Mouse (Mus musculus) lung, postnatal 36 days (tissue): ENCODE results near the gene Pgam1.
"Not testable (repeated sequence)": the region's sequence is repeated elsewhere in the genome, so short reads cannot be mapped to it uniquely, and the experiment has no call there.

Experiments
- DNase-seq: peaks from one replicate; pipeline ENCODE4 v3.0.0; 2022; ENCODE audit warnings: mixed read lengths

The Pgam1 gene

GRCm38 (mm10) chr19:41911178-41912073 is at the start of gene Pgam1:
TSS of gene Pgam1 (plus strand) at chr19:41911923.
- peak; percentile 96 for DNase-seq

- DNase-seq = no peak
These were observed 45.0 kb upstream of the Pgam1 start for GRCm38 (mm10) chr19:41866707-41867106.

GRCm38 (mm10) chr19:41869296-41869695 is 42.4 kb upstream of the Pgam1 start:
- no peak for DNase-seq

- not testable (repeated sequence) for DNase-seq
These were observed 41.8 kb upstream of the Pgam1 start for GRCm38 (mm10) chr19:41869946-41870345.

- no peak for DNase-seq
These were observed 39.4 kb upstream of the Pgam1 start for GRCm38 (mm10) chr19:41872285-41872684.

GRCm38 (mm10) chr19:41874356-41874755 is 37.4 kb upstream of the Pgam1 start:
- DNase-seq = no peak

GRCm38 (mm10) chr19:41881842-41882241 is 29.9 kb upstream of the Pgam1 start:
- no peak for DNase-seq

GRCm38 (mm10) chr19:41883882-41884281 is 27.8 kb upstream of the Pgam1 start:
- no peak for DNase-seq

GRCm38 (mm10) chr19:41888191-41888590 is 23.5 kb upstream of the Pgam1 start:
- no peak for DNase-seq

- no peak for DNase-seq
These were observed 16.8 kb upstream of the Pgam1 start for GRCm38 (mm10) chr19:41894959-41895358.

- DNase-seq = peak; percentile 93
These were observed 16.0 kb upstream of the Pgam1 start, which contains the start of gene Rrp12 for GRCm38 (mm10) chr19:41895460-41896318. TSS of gene Rrp12 (minus strand) at chr19:41896173.

GRCm38 (mm10) chr19:41896319-41896711 is 15.4 kb upstream of the Pgam1 start:
- no peak for DNase-seq

GRCm38 (mm10) chr19:41898860-41899259 is 12.9 kb upstream of the Pgam1 start:
- DNase-seq = peak; percentile 63

- peak; percentile 33 for DNase-seq
These were observed 11.1 kb upstream of the Pgam1 start for GRCm38 (mm10) chr19:41900495-41901090.

GRCm38 (mm10) chr19:41901696-41902095 is 10.0 kb upstream of the Pgam1 start:
- DNase-seq = no peak

GRCm38 (mm10) chr19:41902848-41903593 is 8.7 kb upstream of the Pgam1 start:
- DNase-seq = no peak

- DNase-seq = no peak
These were observed 6.5 kb upstream of the Pgam1 start for GRCm38 (mm10) chr19:41905246-41905645.

GRCm38 (mm10) chr19:41906311-41907078 is 5.2 kb upstream of the Pgam1 start:
- no peak for DNase-seq

- DNase-seq = no peak
These were observed 4.5 kb upstream of the Pgam1 start for GRCm38 (mm10) chr19:41907079-41907760.

- DNase-seq = no peak
These were observed 3.0 kb upstream of the Pgam1 start for GRCm38 (mm10) chr19:41908736-41909135.

GRCm38 (mm10) chr19:41910396-41910795 is 1.3 kb upstream of the Pgam1 start:
- DNase-seq = no peak
